Mouse (Mus musculus): ENCODE measurements around the gene Sema5b.
"Not testable (repeated sequence)": the region's sequence is repeated elsewhere in the genome, so short reads cannot be mapped to it uniquely, and the experiment has no call there.

Sema5b gene

DNA sequence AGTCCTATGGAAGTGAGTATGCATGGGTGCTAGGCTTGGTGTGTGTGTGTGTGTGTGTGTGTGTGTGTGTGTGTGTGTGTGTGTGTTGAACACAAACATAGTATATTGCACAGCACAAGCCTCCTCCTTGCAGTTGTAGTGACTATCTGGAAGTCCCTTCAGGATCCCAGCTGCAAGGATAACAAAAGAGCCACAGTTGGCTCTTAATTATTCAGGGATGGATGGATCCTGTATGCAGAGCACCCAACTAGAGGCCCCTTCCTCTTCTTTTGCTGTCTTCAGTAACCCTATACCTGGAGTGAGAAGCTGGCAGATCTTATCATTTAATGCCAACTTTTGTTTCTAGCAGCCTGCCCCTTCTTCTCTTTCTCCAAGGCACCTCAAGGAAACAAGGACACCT, 7.0 kb downstream of the Sema5b start:
- no peak for DNase-seq (ENCODE audit: extremely low read depth, insufficient read length, low spot score)

DNA sequence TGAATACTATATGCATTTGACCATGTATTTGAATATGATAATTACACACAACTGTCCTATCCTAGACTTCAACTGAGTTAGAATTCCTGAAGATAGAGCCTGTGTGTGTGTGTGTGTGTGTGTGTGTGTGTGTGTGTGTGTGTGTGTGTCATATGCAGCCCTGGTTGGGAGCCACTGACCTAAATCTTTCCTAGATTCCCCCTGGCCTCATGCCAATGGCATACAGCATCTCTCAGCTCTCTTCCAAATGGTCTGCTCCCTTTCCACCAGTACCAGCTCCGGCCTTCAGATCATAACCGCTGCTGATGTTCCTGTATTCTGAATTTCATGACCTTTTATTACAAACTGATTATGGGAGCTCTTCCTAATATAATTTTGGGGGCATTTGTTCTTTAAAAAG, 8.4 kb downstream of the Sema5b start:
- DNase-seq (ENCODE audit: extremely low read depth, insufficient read length, low spot score): no peak

DNA sequence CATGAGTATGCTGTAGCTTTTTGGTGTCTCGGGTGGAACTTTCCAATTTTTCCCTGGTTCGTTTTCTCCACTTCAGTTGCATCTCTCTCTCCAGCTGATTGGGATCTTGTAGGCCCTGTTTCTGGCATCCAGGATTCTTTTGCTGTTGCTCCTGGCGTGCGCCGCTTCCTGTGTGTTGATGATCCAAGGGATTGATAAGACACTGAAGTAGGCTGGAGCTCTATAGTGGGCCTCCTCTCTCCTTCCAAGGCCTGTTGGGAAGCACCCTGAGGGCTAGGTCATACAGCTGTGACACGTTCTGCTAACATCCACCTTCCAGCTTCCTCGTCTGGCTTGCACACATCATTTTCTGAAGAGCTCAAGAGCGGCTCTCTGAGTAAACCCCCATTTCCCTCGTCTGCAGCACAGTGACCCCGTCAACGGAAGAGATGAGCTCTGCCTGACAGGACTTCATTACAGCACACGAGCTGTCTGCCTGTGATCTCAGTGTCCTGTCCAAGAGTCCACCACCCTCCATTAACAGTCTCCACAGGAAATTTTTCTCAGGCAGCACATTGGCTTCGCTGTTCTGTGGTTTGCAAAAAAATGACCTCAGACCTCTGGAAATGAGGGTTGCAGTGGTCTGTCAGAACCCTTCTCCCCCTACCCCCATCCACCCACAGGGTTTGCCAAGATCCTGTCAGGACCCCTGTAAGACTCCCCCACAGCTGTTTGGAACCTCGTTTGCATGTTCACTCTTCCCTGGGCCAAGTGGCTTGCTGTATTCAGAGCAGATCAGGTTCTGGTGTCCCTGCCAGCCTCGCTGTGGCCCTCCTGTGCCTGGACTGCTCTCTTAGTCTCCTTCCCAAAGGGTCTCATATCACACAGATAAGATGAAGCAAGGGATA, 14.9 kb downstream of the Sema5b start:
- DNase-seq (ENCODE audit: extremely low read depth, insufficient read length, low spot score): no peak

DNA sequence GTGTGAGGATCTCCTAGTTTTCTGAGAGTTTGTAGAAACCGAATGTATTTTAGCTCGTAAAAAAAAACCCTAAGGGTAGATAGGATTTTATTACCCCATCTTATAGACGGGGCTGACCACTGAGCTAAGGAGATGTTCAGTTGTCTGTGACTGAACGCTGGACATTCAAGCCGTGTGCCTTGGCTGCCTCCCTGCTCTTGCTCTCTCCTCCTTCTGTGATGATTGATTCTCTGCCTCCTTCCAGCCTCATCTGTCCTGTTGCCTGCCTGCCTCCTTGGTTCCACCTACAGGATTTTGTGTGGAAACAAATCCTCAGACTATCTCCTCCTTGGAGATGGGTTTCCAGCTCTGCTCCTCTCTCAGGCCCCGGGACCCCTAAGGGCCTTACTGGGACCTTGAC, 16.1 kb downstream of the Sema5b start:
- no peak for DNase-seq (ENCODE audit: extremely low read depth, insufficient read length, low spot score)

DNA sequence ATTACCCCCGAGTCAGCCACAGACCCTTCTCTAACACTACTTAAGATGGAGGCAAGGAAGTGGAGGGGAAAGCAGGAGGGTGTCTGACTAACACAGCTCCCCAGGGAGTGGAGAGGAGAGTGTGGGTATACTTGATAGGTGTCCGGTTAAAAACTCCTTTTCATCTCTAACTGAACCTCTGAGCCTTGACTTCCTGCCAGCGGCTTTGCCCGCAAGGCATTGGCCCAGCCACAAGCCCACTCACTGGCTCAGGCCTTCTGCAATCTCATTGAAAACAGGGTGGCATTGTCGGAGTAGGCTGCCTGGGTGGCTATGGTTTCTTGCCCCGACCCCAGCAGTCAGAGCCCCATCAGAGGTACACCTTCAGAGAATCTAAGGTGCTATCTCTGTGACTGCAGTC, 20.6 kb downstream of the Sema5b start:
- peak; percentile 52 for DNase-seq (ENCODE audit: extremely low read depth, insufficient read length, low spot score)

DNA sequence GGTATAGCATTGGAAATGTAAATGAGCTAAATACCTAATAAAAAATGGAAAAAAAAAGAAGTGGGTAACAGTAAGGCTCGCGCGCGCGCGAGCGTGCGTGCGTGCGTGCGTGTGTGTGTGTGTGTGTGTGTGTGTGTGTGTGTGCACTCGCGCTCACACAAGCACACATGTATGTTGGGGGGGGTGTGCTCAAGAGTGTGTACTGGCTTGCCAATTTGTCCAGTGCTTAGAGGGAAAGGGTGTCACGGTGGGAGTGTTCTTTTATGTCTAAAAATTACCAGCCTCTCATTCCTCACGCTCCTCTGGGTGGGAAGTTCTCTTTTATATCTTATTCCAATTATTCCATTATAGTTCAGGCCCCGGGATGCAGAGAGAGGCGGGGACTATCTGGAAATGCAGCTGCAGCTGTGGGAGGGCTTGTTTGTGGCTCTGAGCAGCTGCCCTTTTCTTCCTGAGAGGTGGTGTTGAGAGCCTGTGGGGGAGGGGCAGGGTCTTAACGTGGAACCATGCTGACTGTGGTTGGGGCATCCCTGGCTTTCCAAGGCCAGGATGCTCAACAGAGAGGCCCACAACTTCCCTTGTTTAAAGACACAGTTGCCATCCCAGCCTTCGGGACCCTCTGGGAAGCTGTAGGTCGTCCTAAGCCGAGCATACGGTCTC, 23.4 kb downstream of the Sema5b start:
- DNase-seq (ENCODE audit: extremely low read depth, insufficient read length, low spot score): no peak

DNA sequence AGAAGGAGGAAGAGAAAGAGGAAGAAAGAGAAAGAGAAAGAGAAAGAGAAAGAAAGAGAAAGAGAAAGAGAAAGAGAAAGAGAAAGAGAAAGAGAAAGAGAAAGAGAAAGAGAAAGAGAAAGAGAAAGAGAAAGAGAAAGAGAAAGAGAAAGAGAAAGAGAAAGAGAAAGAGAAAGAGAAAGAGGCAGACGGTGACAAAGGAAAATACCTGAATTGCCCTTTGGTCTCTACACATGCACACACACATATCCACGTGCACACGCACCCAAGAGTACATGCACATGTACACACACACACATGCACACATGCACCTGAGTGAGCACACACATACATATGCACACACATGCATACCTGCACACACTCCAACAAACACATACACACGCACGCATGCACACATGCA, 24.7 kb downstream of the Sema5b start:
- DNase-seq (ENCODE audit: extremely low read depth, insufficient read length, low spot score): not testable (repeated sequence)

DNA sequence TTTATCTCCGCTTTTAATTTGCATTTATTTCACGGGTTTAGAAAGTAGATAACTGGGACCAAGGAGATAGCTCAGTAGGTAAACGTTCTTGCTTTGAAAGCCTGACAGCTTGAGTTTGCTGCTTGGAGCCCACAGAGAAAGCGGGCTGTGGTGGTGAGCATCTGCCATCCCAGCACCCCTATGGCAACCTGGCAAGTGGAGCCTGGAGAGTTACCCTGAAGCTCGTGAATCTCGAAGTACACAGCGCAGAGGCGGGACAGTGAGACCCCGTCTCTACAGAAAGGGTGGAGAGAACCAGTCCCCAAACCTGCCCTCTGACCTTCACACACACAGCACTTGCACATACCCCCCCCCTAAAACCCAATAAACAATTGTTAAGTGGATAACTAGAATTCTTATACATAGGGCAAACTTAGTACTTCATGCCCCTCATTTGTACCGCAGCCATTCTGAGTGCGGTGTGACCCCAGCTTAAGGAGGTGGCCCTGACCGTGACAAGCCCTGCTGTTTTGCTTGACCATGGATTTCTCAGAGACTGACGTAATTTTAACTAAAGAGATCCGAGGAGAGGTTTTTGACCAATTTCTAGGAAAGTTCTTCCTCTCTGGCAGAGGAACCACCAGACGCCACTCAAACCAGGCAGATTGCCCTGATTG, 27.4 kb downstream of the Sema5b start:
- no peak for DNase-seq (ENCODE audit: extremely low read depth, insufficient read length, low spot score)

DNA sequence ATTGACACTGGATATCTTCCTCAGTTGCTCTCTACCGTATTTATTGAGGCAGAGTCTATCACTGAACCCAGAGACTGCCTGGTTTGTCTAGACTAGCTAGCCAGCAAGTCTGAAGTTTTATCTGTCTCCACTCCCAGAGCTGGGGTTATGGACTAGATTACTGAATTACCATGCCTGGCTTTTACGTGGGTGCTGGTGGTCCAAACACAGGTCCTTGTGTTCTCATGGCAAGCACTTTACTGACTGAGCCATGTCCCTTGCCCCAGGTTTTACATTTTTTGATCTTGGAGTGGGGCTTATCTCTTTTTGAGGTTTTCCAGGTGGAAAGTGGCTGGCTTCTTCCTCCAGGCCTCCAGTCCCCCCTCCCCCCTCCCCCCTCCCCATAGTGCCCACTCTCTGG, 28.4 kb downstream of the Sema5b start:
- DNase-seq (ENCODE audit: extremely low read depth, insufficient read length, low spot score): no peak

DNA sequence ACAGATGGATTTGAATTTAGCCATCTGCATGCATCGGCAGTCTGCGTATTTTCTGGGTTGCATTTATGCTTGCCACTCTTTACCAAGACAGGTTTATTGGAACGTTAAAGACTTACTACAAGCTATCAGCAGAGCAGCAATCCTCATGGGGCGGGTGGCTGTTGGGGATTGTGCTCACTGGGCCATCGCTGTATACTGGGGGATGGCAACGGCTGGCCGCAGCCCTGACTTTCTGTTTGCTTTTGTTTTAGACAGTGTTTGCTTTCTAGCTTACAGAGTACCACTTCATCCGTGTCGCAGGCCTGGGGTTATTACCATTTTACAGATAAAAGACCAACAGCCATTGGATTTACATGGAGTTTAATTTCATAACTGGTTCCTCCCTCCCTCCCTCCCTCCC, 28.8 kb downstream of the Sema5b start:
- DNase-seq (ENCODE audit: extremely low read depth, insufficient read length, low spot score): no peak

DNA sequence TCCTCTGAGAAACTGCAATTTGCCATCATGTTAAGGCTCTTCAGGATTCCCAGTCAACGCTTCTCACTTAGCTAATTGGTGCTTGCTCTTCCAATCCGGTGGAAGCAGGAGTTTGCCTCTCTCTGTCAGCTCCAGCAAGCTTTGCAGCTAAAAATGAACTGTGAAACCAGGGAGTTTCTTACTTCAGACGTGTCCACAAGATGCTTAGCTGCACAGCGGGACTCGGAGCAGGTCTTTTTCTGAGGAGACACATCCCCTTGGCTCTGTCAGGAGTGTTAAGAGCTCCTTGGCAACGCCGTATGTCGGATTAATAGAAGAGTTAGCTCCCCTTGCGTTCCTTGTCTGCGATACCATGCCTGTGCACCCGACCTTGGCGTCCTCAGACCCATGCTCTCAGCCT, 29.7 kb downstream of the Sema5b start:
- no peak for DNase-seq (ENCODE audit: extremely low read depth, insufficient read length, low spot score)

DNA sequence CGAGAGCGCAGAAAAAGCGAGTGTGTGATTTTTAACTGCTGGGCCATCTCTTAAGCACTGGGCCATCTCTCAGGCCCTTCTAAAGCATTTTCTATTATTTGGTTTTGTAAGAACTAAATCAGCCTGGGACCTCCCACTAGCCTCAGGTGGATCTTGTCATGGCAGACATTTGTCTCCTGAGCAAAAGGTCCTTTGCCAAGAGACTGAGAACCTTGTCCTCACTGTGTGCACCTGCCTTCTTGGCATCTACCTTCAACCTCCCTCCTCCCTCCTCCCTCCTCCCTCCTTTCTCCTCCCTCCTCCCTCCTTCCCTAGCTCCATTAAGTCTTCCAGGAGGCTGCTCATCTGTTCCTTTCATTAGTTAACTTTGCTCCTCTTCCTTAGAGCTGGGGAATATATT, 32.6 kb downstream of the Sema5b start:
- no peak for DNase-seq (ENCODE audit: extremely low read depth, insufficient read length, low spot score)

DNA sequence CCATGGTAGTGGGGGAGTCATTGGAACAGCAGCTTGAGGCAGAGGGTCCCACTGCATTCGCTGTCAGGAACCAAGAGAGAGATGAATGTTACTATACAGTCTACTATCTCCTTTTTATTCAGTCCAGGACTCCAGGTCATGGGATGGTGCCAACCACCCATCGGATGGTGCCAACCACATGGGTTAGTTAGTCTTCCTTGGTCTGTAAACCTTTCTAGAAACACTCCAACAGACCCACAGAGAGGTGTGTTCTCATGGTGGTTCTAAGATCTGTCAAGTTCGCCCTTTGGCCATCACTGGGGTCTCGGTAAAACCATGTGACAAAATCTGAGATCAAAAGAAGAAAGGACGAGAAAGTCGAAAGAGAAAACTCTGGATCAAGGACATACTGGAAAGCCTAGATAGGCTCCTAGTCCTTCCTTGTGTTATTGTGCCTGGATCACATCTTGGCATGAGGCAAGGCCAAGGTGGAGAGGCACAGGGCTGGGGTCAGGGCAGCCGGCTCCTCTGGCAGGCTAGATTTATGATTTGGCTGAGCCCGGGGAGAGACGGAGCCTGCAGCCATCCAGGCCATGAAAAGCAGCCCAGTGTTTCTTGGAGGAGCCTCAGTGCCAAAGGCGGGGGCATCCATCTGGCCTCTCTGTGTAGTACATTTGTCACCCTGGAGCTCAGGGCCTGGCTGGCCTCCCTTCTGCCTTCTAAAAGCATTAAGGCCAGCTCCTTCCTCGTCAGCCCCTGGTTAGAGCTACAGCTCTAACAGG, 36.4 kb downstream of the Sema5b start:
- no peak for DNase-seq (ENCODE audit: extremely low read depth, insufficient read length, low spot score)

DNA sequence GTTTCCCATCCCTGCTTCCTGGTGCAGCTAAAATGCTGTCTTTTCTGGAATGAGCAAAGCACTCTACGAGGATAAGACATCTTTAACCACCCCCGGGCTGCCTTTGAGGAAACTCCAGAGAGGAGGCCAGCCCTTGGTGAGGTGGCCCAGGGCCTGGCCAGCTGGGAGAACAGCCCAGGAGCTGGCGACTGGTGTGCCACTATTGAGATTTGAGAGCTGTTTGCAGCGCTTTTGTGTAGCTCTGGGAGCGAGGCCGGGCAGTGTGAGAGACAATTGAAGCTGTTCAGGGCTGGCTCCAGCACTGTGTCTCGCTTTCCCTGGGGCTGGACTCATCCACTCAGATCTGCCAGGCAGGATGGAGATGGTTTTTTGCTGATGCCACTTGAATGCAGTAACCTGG, 40.4 kb downstream of the Sema5b start:
- no peak for DNase-seq (ENCODE audit: extremely low read depth, insufficient read length, low spot score)

DNA sequence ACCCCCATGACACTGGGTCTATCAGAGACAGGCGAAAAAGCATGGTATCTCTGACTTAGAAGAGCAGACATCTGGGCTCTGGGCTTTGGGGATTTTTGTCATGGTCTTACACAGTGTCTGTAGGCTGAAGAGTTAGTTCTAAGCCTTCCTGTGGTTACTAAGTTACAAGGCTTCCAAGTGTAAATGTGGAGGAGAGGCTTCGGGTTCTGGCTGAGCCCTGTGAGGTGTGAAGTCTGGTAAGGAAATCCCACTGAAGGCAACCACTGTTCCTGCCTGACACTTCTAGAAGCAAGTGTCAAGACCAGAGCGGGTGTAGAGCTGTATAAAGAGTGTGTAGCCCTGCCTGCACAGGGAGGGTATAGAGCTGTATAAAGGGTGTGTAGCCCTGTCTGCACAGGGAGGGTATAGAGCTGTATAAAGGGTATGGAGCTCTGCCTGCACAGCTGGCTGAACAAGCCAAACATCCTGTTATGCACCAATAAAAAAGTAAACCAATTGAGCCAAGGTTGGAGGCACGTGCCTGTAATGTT, 42.7 kb downstream of the Sema5b start:
- DNase-seq (ENCODE audit: extremely low read depth, insufficient read length, low spot score): no peak

DNA sequence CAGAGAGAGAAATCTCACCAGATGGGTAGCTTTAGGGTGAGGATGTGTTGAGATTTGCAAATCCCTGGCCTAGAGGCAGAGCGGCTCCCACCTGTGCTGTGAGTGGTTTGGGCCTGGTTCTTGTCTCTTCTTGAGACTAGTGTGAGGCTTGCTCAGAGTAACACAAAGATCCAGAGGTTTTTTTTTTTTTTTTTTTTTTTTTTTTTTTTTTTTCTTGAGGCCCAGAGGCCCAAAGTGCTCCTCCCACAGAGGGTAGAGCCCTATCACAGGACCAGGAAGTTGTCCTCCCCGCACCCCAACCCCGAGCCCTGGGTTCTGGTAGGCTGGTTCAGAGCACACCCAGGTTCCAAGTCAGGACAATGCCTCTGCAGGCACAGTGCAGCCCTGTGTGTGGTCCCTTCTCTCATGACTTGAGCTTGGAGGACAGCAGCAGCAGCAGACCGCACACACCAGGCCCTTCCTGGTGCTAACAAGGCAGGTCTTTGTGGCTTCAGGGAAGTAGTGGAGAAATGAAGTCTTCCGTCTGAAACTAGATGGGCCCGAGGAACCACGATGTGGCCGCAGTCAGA, 44.3 kb downstream of the Sema5b start:
- no peak for DNase-seq (ENCODE audit: extremely low read depth, insufficient read length, low spot score)

DNA sequence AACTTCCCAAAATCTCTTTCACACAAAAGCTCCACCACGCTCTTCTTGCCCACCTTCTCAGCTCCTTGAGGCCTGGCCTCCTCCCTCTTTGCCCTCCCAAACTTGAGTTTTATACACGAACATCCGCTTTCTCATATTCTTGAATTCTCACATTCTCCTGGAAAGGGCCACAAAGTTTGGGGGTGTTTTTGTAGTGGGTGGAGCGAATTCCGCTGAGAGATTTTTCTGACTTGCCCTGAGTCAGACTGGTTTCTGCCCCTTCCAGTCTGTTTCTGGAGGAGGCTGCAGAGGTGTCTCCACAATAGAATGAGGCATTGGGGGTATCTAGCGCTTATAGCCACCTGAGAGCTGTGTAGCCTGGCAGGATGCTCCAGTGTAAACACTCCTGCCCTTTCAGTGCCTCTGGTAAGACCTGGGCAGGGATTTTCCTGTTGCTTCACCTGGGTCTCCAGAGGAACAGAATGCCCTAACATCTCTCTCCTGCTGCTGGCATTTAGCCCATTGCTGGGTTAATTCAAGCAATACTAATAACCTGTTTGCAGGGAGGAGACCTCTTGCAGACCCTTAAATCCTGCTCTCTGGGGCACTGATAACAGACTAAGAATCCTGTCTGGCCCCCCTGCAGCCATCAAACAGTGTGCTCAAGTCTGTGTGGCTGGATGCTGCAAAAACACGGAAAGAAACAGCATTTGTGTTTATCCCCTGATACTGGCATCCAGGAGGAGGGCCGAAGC, 46.3 kb downstream of the Sema5b start:
- DNase-seq (ENCODE audit: extremely low read depth, insufficient read length, low spot score): no peak

DNA sequence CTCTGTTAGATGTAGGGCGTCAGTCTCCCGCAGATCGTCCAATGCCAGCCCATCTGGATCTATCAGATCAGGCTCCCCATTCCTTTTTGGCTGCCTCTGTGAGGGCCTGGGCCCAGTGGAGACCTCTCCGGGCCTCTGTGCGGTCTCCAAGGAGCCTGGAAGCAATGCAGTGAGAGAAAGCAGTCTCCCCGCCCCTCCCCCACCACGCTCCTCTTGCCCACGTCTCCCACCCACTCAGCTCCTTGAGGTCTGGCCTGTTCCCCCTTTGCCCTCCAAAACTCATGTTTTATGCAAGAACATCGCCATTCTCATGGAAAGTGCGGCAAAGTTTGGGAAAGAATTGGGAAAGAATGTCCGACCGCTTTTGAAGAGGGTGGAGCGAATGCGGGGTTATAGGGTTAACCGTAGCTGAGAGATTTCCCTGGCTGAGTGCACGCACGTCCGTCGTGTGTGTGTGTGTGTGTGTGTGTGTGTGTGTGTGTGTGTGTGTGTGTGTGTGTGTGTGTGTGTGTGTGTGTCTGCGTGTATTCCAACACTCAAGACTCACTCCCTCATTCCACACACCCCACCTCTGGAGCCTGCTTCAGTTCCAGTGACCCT, 47.0 kb downstream of the Sema5b start:
- DNase-seq (ENCODE audit: extremely low read depth, insufficient read length, low spot score): no peak

DNA sequence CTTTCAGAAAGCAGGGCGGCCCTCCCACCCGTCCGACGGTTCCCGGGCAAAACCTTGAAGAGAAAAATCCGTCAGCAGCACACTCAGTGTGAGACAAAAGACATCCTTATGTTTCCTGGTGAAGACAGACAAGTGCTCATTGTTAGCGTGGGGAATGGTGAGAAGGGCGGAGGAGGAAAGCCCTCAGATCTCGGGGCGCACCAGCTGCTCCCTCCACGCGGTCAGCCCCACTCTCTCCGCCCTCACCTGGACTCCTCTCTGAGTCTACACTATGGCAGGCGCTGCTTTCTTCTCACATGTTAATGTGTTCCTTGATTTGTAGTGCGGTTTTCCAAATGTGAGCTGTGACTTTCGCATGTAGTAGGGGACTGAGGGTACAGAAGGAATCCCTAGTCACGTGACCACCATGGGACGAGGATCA, 47.8 kb downstream of the Sema5b start:
- no peak for DNase-seq (ENCODE audit: extremely low read depth, insufficient read length, low spot score)

Measured in 3134 (cell line).